Mouse (Mus musculus) liver, embryonic 11.5 days (tissue): ENCODE data around the gene Psmg1. TPM values are rescaled to one million over a fixed set of nuclear protein-coding genes. Genes with fewer than 3 reads are reported as not detected.

Experiments
- ATAC-seq: fragments of 200-750 bp; cut with Nextera tagmentation; replicated peaks from 2 replicates; pipeline ENCODE4 v1.8.0; 2017; ENCODE audit warnings: moderate number of reproducible peaks, mild to moderate bottlenecking, moderate TSS enrichment, moderate library complexity; ENCODE audit not compliant: low FRiP score
- DNase-seq: peaks from one replicate; pipeline ENCODE4 v3.0.0-alpha.2; 2017; ENCODE audit warnings: low spot score
- H3K27ac ChIP-seq: fragments of 300-500 bp; sonication (generic); 2 replicates; pipeline ENCODE4 v1.5.1; 2014; ENCODE audit warnings: mild to moderate bottlenecking, low read depth, low read length, control low read depth
- H3K27me3 ChIP-seq: fragments of 300-500 bp; sonication (generic); replicated peaks from 2 replicates; pipeline ENCODE4 v1.6.1; 2014; ENCODE audit warnings: low read length, mixed read lengths; ENCODE audit not compliant: control insufficient read depth, insufficient read depth
- H3K36me3 ChIP-seq: fragments of 300-500 bp; sonication (generic); 2 replicates; pipeline ENCODE4 v1.6.1; 2014; ENCODE audit warnings: mild to moderate bottlenecking, low read length, moderate library complexity, mixed read lengths; ENCODE audit not compliant: control insufficient read depth, insufficient read depth
- H3K4me1 ChIP-seq: fragments of 300-500 bp; sonication (generic); replicated peaks from 2 replicates; pipeline ENCODE4 v1.6.1; 2014; ENCODE audit warnings: low read length, mixed read lengths; ENCODE audit not compliant: control insufficient read depth, insufficient read depth
- H3K4me2 ChIP-seq: fragments of 300-500 bp; sonication (generic); 2 replicates; pipeline ENCODE4 v1.6.1; 2014; ENCODE audit warnings: mild to moderate bottlenecking, control low read depth, moderate library complexity
- H3K4me3 ChIP-seq: fragments of 300-500 bp; sonication (generic); 2 replicates; pipeline ENCODE4 v1.5.1; 2014; ENCODE audit warnings: low read depth, low read length, control low read depth
- H3K9ac ChIP-seq: fragments of 300-500 bp; sonication (generic); 2 replicates; pipeline ENCODE4 v1.6.1; 2014; ENCODE audit warnings: low read depth, low read length, control low read depth
- H3K9me3 ChIP-seq: fragments of 300-500 bp; sonication (generic); 2 replicates; pipeline ENCODE4 v1.6.1; 2016; ENCODE audit warnings: low read length, inconsistent platforms, mixed read lengths; ENCODE audit not compliant: control insufficient read depth
- WGBS: fragments of 180-500 bp; shearing (Covaris S2); extraction: QIAGEN DNeasy Blood & Tissue Kit; methylation state at CpG from one replicate; pipeline ENCODE4 v1.1.7; 2014; 5-methylcytosine and 5-hydroxymethylcytosine counted together
- polyA plus RNA-seq: library from polyadenylated mRNA; unstranded; fragments of >200 nt; fragmentation: Nextera tagmentation; extraction: Ambion mirVana; gene quantifications from 2 replicates; pipeline ENCODE4 v1.2.1, GENCODE M21; 2014

Psmg1 gene
- polyA plus RNA-seq, 1 experiment from 2014 or later: 127 TPM

GRCm38 (mm10) chr16:95953159-95953650, 37.6 kb downstream of the Psmg1 start:
- no peak overlapping the region for H3K4me2 ChIP-seq
- no peaks in the 10 kb centered on the region for H3K9me3 ChIP-seq
- no peak overlapping the region for H3K4me3 ChIP-seq
- no peak overlapping the region for H3K9ac ChIP-seq
- no peaks in the 10 kb centered on the region for H3K36me3 ChIP-seq
- no peaks in the 10 kb centered on the region for H3K4me1 ChIP-seq
- ATAC-seq (no peak), DNase-seq (no peak)
- no peak overlapping the region for H3K27ac ChIP-seq
- H3K27me3 ChIP-seq: no peaks in the 10 kb centered on the region
- WGBS: 90% methylated on average over 4 of the region's 4 CpGs

- H3K4me2 ChIP-seq: no peak overlapping the region
- H3K4me1 ChIP-seq: no peaks in the 10 kb centered on the region
- no peaks in the 10 kb centered on the region for H3K27me3 ChIP-seq
- no peak for DNase-seq
- 94% methylated on average over 2 of the region's 2 CpGs for WGBS
- H3K9ac ChIP-seq: no peak overlapping the region
- H3K27ac ChIP-seq: no peak overlapping the region
- no peak for ATAC-seq
- H3K9me3 ChIP-seq: no peaks in the 10 kb centered on the region
- no peak overlapping the region for H3K4me3 ChIP-seq
- H3K36me3 ChIP-seq: no peaks in the 10 kb centered on the region
Observed at GRCm38 (mm10) chr16:95951471-95951870, 39.3 kb downstream of the Psmg1 start.

GRCm38 (mm10) chr16:95945389-95946311, 45.1 kb downstream of the Psmg1 start:
- H3K9me3 ChIP-seq: no peaks in the 10 kb centered on the region
- no peak overlapping the region for H3K4me3 ChIP-seq
- peak; percentile 54 for DNase-seq
- no peaks in the 10 kb centered on the region for H3K27me3 ChIP-seq
- ATAC-seq: 0 out of 2 replicates have a peak, but pooled peaks have one; percentile 29
- H3K36me3 ChIP-seq: no peaks in the 10 kb centered on the region
- no peak overlapping the region for H3K9ac ChIP-seq
- H3K4me1 ChIP-seq: no peaks in the 10 kb centered on the region
- no peak overlapping the region for H3K4me2 ChIP-seq
- 31% methylated on average over 20 of the region's 20 CpGs for WGBS
- no peak overlapping the region for H3K27ac ChIP-seq

GRCm38 (mm10) chr16:95943186-95943585, 47.6 kb downstream of the Psmg1 start:
- DNase-seq (no peak), ATAC-seq (no peak)
- H3K4me1 ChIP-seq: no peaks in the 10 kb centered on the region
- H3K4me2 ChIP-seq: no peak overlapping the region
- 86% methylated on average over 6 of the region's 6 CpGs for WGBS
- H3K27ac ChIP-seq: no peak overlapping the region
- H3K27me3 ChIP-seq: no peaks in the 10 kb centered on the region
- no peaks in the 10 kb centered on the region for H3K9me3 ChIP-seq
- H3K4me3 ChIP-seq: no peak overlapping the region
- H3K9ac ChIP-seq: no peak overlapping the region
- H3K36me3 ChIP-seq: no peaks in the 10 kb centered on the region

GRCm38 (mm10) chr16:95941575-95941974, 49.2 kb downstream of the Psmg1 start:
- DNase-seq (no peak), ATAC-seq (no peak)
- Histone ChIP-seq H3K27ac (no peak overlapping the region), H3K9me3 (peaks cover 6% of the 10 kb centered on the region), H3K4me2 (no peak overlapping the region), H3K4me1 (no peaks in the 10 kb centered on the region), H3K36me3 (no peaks in the 10 kb centered on the region), H3K27me3 (no peaks in the 10 kb centered on the region), H3K9ac (no peak overlapping the region), H3K4me3 (no peak overlapping the region)
- WGBS: 79% methylated on average over 5 of the region's 5 CpGs

- no peaks in the 10 kb centered on the region for H3K36me3 ChIP-seq
- H3K27ac ChIP-seq: no peak overlapping the region
- H3K9ac ChIP-seq: no peak overlapping the region
- H3K4me1 ChIP-seq: peaks cover 4% of the 10 kb centered on the region
- peaks cover 6% of the 10 kb centered on the region for H3K9me3 ChIP-seq
- H3K4me3 ChIP-seq: no peak overlapping the region
- 29% methylated on average over 6 of the region's 6 CpGs for WGBS
- no peaks in the 10 kb centered on the region for H3K27me3 ChIP-seq
- ATAC-seq (no peak), DNase-seq (no peak)
- H3K4me2 ChIP-seq: no peak overlapping the region
Observed at GRCm38 (mm10) chr16:95935495-95935961, 55.2 kb downstream of the Psmg1 start.

GRCm38 (mm10) chr16:95932860-95933259, 57.9 kb downstream of the Psmg1 start:
- H3K9me3 ChIP-seq: peaks cover 6% of the 10 kb centered on the region
- H3K4me3 ChIP-seq: no peak overlapping the region
- no peak overlapping the region for H3K9ac ChIP-seq
- H3K27me3 ChIP-seq: no peaks in the 10 kb centered on the region
- peaks cover 12% of the 10 kb centered on the region for H3K4me1 ChIP-seq
- no peaks in the 10 kb centered on the region for H3K36me3 ChIP-seq
- WGBS: 63% methylated on average over 6 of the region's 6 CpGs
- DNase-seq: no peak
- no peak for ATAC-seq
- H3K4me2 ChIP-seq: no peak overlapping the region
- H3K27ac ChIP-seq: no peak overlapping the region

- 72% methylated on average over 12 of the region's 12 CpGs for WGBS
Observed at GRCm38 (mm10) chr16:95931509-95931908, 59.3 kb downstream of the Psmg1 start.

More at GRCm38 (mm10) chr16:95931509-95931908, 59.3 kb downstream of the Psmg1 start:
- no peak overlapping the region for H3K4me2 ChIP-seq
- H3K4me1 ChIP-seq: peaks cover 12% of the 10 kb centered on the region
- no peak overlapping the region for H3K27ac ChIP-seq
- no peaks in the 10 kb centered on the region for H3K9me3 ChIP-seq
- H3K27me3 ChIP-seq: no peaks in the 10 kb centered on the region
- no peak overlapping the region for H3K4me3 ChIP-seq
- H3K9ac ChIP-seq: no peak overlapping the region
- no peak for ATAC-seq
- no peaks in the 10 kb centered on the region for H3K36me3 ChIP-seq
- DNase-seq: no peak
